Mouse (Mus musculus): ENCODE data around the gene Dupd1.

Dupd1 gene

GRCm38 (mm10) chr14:21722021-21722698, 7.8 kb upstream of the Dupd1 start:
- no peak for DNase-seq (ENCODE audit: low spot score in 2 of 2)

DNA sequence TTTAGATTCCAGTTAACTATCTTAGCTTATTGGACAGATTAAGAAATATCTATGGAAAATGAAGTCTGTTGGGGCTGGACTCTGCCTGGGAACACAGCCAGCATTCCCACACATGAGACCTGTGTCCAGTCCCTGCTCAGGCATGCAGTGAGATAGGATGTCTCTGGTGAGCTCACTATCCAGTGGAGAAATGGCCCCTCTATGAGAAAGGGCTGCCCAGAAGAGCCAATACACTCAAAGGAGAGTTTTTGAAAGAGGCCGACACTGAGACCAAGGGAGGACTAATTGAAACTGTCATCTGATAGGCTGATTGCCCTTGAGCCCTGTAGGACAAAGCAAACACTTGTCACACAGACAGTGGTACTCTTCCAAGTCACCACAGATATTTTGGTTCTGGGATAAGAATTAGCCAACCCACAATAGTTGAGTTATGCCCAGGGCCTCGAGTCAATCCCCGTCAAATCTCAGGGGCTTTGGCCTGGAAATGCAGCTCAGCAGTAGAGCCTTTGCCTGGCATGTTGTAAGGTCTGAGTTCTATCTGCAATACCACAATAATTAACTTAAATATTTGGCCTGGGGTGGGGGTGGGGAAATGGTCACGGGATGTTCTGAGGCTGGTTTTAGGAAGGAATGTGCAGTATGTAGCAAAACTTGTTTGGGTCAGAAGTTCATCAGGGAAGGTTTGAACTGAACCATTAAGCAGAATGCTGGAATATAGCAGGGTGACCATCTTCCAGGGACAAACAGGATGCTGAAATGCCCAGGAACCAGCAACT, 6.2 kb upstream of the Dupd1 start:
- DNase-seq (ENCODE audit: low spot score in 2 of 2) = no peak

DNA sequence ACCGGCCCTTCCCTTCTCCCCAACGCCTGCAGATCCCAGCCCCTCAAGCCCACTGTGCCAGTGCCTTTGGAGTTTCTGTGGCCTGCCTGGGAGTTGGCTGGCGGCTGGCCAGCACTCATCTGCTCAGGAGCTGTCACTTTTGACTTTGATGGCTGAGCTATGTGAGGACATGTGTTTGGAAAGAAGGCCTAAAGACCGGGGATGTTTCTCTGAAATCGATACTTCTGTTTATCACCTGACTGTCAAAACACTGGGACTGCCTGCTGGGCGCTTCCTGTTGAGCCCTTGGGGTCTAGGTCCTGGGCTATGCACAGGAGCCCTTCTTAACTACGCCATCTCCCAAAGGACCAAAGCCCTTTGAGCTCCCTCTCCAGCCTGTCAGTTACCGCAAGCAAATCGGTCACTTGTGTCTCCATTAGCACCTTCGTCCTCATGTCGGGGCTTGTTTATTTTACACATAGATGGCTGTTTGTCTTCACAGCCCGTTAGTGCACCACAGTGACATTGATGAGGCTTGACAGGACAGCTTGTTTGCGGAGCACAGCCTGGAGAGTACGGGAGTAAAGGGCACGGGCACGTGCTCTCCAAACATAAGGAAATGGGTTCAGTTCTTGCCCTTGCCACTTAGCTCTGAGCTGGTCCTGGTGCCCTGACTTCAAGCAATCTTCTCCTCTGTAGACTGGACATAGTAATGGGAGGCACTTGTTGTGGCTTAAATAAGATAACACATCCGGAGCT, 5.4 kb upstream of the Dupd1 start:
- DNase-seq (ENCODE audit: low spot score in 2 of 2) = no peak

GRCm38 (mm10) chr14:21711231-21711630, 3.1 kb downstream of the Dupd1 start:
- DNase-seq (ENCODE audit: low spot score in 2 of 2) = no peak

- no peak for DNase-seq (ENCODE audit: low spot score in 2 of 2)
Observed at GRCm38 (mm10) chr14:21709545-21709944, 4.8 kb downstream of the Dupd1 start.

GRCm38 (mm10) chr14:21706759-21707571, 7.4 kb downstream of the Dupd1 start:
- DNase-seq (ENCODE audit: low spot score in 2 of 2) = peak; percentile 50 to 58

- no peak for DNase-seq (ENCODE audit: low spot score in 2 of 2)
Observed at GRCm38 (mm10) chr14:21705462-21705861, 8.9 kb downstream of the Dupd1 start.

- DNase-seq (ENCODE audit: low spot score in 2 of 2) = no peak
Observed at GRCm38 (mm10) chr14:21703255-21703654, 11.1 kb downstream of the Dupd1 start.

- DNase-seq (ENCODE audit: low spot score in 2 of 2) = no peak
Observed at GRCm38 (mm10) chr14:21702691-21703090, 11.7 kb downstream of the Dupd1 start.

DNA sequence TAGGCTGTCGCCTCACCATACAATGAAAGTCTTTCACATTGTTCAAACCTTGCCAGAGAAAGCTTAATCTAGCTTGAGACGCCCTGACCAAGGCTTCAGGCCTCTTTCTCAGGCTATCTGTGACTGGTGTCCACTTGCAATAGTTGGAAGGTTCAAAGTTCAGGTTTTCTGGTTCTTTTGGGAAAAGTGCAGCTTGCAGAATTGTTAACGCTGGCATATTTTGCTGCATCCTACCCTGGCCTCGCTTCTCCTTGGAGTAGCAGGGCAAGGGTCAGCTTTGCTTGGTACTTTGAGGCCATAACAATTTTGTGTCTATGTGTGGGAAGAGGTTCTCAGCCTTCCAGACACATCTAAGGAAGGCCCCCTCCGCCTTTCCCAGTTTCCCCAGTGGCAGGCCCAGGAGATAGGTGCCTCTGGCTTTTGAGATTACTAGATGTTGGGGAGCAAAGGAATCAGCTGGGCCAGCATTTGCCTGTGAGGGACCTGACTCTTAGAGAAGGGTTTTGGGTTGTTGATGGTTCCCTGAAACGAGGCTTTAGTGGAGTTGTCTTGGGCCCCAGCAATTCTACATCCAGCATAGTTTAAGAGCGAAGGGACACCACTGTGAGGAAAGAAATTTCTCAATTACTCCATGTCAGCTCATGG, 18.1 kb downstream of the Dupd1 start:
- DNase-seq (ENCODE audit: low spot score in 2 of 2) = no peak

- no peak for DNase-seq (ENCODE audit: low spot score in 2 of 2)
Observed at GRCm38 (mm10) chr14:21695020-21695419, 19.4 kb downstream of the Dupd1 start.

- no peak for DNase-seq (ENCODE audit: low spot score in 2 of 2)
Observed at GRCm38 (mm10) chr14:21691070-21691469, 23.3 kb downstream of the Dupd1 start.

DNA sequence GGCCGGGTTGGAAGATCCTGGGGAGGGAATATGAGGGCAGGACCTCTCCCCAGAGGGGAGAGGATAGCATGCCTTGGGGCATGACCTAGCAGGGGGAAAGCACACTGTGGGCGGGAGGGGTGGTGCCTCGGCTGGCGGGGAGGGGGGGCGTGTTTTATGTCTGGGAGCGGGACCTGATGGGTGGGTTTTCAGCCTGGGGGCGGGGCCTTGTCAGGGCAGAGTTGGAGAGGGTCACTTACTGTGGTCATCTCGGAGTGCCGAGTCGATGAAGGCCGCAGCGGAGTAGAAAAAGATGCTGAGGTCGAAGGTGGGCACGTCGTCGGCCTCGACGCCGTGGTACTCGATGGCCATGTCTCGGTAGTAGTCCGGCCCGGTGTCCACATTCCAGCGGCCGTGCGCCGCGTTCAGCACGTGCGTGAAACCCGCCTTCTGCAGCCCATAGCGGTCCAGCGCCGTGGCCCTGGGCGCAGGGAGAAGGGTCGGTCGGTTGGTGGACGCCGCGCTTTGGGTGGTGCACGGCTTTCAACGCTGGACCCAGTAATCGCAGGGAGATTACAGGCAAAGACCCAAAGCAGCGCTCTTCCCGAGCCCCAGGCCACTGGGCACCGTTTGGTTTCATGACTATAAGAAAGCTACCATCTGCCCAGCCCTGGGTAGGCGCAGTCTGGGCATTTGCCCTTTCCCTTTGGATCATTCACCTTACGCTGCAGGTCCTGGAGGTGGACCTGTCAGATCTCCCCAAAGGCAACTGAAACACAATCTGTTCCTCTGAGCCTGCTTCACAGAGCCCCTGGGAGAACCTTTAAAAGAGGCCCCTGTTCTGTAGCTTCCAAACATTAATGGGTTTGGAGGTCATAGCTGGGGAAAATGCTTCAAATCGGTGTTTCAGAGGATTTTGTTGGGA, 27.7 kb downstream of the Dupd1 start:
- DNase-seq (ENCODE audit: low spot score in 2 of 2) = no peak

DNA sequence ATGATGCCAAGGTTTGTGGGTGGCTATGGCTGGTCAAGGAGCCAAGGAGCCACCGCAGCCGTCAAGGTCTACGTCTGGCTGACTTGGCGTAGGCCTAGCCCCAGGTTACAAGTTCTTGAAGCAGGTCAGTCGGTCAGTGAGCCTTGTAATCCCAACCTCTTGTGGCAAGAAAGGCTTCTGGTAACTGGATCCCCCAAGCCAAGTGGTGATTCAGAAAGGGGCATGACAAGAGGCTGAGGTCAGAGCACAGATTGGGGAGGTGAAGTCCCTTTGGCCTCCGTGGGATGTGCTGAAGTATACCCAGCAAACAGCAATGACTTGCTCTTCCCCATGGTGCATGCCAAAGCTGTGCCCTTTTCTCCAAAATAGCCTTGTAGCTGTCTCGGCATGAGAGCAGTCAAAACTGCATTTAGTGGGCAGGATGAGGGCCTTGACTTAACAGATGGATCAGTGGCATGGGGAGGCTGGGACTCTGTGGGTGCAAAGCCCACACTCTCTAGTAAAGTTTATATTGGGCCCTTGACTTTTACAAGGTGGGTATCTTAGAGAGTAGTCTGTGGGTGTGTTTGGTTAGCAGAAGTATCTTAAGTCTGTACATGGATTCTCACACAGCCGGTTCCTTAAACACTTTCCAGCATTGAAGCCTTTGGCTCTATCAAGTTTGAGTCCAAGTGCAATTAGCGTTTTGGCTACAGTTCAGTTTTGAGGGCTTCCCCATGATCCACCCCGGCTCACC, 28.8 kb downstream of the Dupd1 start:
- peak in 1 of 2 experiments; percentile 39 for DNase-seq (ENCODE audit: low spot score in 2 of 2)

- no peak for DNase-seq (ENCODE audit: low spot score in 2 of 2)
Observed at GRCm38 (mm10) chr14:21683834-21684233, 30.5 kb downstream of the Dupd1 start.

- DNase-seq (ENCODE audit: low spot score in 2 of 2) = no peak
Observed at GRCm38 (mm10) chr14:21682681-21683129, 31.7 kb downstream of the Dupd1 start.

DNA sequence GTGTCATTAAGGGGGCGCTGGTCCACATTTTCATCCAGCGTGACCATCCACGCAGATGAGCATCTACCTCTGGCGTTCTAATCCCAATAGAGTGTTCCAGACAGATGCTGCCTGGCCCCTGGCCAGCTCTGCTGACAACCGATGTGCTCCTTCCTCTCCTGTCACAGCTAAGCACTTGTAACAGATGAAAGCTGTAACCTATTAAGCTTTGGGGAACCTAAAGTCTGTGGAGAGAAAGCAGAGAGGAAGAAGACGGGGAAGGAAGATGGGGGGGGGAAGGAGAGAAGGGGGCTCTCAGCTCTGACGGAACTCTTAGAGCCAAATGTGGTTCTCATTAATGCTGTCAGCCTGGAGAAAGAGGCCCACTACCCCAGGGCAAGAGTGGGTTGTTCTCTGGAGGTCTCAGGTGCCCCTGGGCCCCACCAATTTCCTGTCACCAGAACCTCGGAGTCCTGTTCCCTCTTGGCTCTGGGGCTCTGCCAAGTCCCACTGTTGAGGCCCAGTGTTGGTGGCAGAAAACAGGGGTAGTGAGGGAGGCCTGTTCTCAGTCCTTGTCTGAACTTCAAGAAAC, 34.7 kb downstream of the Dupd1 start:
- DNase-seq (ENCODE audit: low spot score in 2 of 2) = no peak

DNA sequence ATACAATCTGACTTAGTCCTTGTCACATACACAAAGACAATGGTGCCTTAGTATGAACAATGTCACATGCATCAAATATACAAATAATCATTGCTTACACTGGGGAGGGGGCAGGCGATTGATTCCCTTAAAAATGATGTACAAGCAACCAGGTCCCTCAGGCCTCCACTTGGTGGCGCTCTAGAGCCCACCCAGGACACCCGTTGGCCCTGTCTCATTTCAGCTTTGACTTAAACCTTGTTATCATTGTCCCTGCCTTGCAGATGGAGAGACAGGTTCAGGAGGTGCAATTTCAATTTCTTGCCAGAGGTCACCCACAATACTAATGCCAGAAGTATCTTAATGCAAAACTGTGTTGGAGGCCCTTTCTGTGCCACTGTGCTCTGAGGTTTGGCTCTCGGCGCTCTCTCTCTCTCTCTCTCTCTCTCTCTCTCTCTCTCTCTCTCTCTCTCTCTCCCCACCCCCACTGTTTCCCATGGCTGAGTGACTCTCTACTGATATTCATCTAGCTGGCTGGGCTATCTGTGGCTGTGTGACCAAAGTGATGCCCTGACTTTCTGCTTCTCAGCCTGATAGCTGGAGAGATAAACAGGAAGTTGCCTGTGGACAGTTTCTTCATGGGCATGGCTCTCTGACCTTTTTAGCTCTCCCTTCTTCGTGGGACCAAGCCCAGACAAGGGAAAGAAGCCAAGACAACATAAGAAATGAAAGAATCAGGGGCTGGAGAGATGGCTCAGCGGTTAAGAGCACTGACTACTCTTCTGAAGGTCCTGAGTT, 35.7 kb downstream of the Dupd1 start:
- no peak for DNase-seq (ENCODE audit: low spot score in 2 of 2)

Data from frontal cortex, postnatal 36 days (tissue).